Mouse (Mus musculus): ENCODE results near the gene Gm20388.
A peak's percentile ranks its signal among the peaks of the same experiment; 100 is the strongest.

Gene Gm20388

DNA sequence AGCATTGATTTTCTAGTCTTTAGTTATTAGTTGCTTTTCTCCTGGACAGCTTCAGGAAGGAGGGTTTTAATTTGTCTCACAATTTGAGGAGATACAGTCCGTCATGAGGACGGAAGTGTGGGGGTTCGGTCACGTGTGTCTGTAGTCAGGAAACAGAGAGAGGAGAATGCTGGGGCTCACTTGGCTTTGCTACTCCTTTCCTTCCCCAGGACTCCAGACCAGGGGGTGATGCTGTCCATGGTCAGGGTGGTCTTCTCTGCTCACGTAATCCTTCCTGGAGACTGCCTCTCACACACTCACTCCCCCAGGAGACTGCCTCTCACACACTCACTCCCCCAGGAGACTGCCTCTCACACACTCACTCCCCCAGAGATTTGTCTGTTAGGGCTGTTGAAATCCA is 4133.8 kb downstream of the Gm20388 start:
- no peak for DNase-seq

DNA sequence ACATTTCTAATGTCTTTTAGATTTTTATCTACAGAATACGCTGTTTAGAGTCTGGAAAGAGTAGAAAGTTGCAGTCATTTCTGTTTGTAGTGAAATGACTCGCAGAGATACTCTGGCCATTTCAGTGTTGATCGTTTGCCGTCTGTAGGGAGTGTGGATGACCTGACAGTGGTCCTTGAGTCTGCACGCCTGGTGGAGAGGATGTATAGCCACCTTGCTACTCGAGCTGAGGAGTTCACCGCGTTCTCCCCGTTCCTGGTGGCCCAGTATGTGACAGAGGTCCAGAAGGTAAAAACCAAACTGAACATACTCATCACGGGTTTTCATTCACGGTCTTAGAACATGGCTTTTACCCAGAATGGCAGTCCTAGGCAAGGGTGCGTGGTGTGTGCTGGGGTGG is 4134.3 kb downstream of the Gm20388 start:
- DNase-seq = no peak

DNA sequence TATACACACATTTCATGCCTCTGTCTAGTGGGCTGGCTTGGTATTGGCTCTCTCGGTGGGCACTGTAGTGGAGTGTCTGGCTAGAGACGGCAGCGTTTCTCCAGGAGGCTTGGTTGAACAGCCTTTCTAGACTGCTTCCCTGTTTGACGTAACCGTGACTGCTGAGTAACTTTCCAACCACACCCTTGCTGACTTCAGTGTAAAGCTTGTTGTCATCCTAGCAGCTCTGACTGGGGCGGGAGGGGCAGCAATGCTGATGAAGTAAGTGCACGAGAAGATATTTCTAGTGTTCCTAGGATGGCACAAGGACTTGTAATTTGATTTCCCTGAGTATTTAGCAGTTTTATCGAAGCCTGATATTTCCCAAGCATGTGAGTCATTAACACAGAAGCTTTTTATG is 4135.2 kb downstream of the Gm20388 start:
- no peak for DNase-seq

DNA sequence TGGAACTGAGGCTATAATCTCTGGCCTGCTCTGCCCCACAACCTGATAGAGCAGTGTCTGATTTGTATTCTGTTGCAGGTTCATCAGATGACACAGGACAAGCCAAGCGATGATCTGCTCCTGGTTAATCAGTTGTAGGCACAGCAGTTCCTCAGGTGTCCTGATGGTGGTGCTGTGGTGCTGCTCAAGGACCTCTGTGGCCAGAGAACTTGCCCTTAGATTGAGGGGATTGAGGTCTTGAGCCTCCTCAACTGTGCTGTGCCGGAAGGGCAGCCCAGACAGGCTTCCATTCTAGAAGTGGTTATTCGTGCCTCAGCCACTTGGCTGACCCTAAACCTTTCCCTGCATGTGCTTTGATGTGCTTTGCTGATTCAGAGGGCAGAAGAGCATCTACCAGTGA is 4141.5 kb downstream of the Gm20388 start:
- DNase-seq = peak; percentile 78

DNA sequence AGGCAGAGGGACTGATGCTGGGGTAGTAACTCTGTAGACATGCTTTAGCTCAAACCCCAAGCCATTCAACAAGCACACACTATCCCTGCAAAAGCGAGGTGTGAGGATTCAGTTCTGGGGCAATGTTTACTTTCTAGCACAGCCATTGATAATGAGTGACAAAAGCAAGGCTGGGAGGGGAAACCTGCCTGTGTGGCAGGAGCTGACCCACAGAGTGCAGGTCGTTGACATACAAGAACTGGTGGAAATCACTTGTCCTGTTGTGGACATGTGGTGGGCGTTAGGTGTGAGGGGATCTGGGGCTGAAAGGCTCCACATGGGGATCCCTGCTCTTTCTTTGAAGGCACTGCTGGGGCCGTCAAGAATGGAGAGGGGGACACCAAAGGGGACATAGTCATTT is 4141.9 kb downstream of the Gm20388 start:
- no peak for DNase-seq

DNA sequence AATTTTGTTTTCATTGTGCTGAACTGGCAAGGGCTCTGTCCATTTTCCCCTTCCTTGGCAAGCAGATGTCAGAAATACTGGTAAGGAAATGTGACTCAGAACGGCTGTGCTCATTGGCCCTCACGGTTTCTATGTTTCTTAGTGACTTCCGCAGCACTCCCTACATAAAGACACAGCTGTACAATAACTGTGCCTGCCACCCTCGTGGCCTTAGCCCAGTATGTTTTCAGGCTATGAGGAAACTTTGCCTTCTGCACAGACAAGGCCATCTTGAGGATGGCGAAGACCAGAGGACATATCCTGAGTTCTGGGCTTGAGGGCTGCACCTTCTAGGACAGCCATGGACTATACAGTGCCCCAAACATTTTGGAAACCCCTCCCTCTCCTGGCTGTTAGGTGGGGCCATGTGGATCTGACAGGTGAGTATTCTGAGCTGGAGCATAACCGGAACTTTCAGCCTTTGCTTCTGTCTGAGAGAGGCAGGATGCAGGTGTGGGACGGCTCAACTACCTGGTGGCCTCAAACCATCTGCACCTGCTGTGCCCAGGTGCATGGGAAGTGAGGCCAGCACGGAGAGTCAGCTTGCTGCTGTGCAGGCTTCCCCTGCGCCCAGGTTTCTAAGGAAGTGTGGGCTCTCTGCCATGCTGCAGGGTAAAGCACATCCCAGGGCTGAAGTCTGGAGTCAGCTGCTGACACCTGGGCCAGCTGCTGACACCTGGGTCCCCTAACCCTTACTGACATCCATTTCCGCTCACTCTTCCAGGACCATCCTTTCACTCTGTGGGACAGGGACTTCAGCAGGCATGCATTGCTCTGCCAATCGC is 4146.4 kb downstream of the Gm20388 start:
- DNase-seq = no peak

DNA sequence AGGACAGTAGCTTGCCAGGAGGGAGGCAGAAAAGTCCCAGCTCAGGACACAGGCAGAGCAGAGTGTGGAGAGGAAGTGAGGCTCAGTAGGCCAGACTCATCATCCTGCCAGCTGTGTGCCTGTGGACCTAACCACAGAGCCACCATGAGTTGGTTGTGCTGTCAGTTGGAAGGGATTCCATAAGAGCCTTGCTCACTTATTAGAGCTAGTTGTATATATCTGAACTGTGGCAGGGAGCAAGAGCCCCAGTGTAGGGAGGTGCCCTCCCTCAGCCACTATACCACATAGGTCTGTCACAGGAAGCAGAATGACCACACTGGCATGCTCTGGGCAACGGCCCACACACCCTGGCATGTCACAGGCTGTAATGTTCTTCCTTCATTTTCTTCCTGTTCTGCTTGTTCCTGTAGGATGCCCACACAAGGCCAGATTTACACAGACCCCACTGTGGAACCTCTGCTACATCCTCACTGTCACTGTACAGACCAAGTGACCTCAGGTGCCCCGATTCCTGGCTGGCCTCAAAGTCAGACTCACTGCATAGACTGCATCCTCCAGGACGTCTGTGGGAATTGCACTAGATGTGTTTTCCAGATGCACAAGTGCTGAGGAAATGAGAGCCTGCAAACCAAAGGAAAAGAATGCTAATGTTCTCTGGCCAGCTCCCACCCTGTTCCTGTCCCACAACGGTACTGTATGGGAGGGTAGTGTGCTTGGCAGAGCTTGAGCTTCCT is 4155.9 kb downstream of the Gm20388 start:
- DNase-seq = peak; percentile 33

DNA sequence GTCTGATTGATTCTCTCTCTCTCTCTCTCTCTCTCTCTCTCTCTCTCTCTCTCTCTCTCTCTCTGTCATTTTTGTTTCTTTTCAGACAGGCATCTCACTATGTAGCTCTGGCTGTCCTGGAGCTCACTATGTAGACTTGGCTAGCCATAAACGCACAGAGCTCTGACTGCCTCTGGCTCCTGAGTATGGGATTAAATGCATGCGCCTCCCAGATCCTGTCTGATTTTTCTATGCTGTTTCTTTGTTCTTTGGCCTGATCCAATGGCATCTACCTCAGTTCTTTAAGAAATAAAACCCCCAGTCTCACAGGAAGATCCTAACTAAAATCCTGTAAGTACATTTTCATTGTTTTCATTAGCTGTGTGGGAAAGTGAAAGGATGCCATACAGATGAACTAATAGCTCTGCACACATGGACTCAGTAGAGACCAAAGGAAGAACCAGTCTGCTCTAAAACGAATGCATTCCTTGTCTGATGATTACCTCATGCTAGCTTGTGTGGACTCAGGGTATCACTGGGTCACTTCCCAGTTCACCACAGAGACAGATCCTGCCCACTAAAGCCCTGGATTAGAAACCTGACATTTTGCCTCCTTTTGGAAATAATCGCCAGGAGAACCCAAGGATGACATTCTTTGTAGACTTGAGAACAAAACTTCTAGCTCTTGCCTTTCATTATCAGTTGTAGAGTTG is 4156.6 kb downstream of the Gm20388 start:
- DNase-seq = no peak

DNA sequence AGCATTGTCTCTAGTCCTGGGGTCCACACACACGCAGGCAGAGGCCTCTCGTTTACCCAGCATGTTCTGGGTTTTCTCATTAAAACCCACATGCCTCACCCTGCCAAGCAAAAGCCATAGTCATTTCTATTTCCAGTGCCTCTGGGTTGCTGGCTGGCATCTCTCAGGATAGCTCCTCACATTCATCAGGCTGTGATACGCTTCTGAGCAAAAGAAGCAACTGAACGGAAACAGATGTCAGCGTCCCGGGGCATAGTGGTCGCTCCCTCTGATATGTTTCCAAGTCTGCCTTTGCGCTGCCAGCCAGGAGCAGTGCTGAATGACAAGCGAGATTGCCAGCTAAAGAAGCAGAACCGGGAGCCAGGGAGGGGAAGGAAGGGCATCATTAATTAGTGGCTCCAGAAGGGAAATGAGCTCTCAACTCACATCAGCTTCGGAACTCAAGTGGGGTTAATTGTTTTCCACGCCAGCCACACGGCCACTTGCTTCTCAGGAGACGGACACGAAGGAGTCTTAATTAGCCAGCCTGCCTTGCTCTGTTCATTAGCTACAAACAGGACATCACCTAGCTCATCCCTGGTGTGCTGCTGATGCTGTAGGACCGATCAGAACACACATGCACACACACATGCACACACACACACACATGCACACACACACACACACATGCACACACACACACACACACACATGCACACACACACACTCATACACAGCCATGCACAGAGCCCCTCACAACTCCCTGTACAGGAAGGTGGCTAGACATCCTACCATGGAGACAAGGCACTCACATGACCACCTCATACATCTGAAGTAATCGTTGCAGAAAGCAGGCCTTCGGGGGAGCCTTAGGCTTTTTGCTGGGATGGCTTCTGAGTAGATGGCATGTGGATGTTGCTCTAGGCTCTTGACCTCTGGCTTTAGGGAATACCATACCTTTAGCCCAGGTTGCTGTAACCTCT is 4160.0 kb downstream of the Gm20388 start:
- peak; percentile 57 for DNase-seq

DNA sequence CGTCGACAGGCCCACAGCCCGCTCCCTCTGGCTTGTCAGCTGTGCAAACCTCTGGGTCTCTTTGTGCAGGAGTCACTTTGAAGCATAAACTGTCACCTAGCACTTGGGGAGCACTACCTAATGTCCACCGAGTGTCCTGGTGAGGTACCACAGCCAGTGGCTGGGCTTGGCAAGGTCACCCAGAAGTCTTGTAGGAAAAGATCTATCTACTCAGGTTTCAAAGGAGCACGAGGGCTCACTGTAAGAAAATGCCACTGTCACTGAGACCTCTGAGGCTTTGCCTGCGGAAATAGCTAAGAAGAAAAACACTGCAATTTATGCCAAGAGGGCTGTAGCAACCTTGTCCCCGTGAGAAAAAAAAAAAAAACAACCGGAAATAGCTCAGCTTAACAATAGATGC is 4165.3 kb downstream of the Gm20388 start:
- no peak for DNase-seq

DNA sequence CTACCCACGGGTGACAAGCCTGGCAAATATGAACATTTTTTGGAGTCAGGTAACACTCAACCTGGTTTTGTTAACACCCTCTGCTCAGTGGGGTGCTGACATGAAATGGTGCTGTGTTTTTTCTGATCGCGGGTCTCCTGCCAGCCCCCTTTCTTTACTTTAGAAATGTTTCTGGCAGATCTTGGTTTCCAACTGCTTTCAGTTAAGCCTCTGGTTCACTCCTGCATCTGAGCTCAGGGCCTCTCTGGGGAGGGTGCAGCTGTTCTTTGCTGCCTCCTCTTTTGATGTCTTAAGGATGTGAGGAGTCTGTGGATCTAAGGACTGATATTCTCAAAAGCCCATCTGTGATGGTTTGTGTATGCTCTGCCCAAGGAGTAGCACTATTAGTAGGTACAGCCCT is 4165.8 kb downstream of the Gm20388 start:
- DNase-seq = no peak

DNA sequence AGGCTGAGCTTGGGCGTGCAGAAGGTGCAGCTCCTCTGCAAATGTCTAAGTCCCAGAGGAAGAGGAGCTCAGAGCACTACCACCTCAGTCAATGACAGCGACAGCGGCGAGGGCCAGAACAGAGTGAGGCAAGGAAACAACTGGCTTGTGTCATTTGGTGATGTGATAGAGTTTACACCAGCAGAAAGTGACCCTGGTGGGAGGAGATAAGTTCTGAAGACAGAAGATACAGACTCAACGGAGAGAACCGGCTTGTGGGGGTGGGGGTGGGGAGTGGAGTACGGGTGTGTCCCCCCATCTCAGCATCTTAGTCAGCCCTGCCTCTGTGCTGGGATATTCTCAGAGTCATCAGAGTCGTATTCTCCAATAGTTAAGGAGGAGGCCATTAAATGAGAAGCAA is 4166.7 kb downstream of the Gm20388 start:
- DNase-seq = no peak

DNA sequence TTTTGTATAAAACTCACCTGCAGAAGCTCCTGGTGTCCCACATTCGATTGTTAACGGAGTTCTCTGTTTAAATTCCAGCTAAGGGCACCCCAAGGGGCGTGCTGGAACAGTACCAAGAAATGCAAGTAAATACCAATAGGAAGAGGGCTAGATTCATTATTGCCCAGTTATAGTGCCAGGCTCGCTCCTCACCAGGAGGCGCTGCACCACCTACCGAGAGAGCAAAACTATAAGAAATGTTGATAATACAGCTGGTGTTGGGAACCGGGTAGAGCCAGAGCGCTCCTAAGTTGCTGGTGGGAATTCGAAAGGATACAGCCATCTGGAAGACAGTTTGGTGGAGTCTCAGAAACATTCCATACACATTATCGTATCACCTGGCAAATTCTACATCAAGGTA is 4167.4 kb downstream of the Gm20388 start:
- DNase-seq = peak; percentile 37

DNA sequence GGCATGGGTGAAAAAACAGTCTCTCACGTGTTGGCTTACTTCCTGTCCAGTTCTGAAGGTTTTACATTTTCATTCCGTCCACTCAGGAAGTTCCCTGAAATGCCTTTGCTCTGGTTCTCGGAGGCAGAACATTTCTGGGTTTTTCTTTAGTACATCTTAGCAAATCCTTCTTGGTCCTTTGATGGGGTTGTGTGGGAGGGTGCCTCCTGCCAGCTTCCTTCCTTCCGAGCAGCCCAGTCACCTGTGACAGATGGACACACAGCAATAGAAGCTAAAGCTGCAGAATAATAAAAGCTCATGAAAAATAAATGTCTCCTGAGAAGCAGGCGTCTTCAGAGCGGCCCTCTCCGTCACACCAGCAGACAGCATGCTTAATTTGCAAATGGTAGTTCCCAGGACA is 4168.3 kb downstream of the Gm20388 start:
- no peak for DNase-seq

DNA sequence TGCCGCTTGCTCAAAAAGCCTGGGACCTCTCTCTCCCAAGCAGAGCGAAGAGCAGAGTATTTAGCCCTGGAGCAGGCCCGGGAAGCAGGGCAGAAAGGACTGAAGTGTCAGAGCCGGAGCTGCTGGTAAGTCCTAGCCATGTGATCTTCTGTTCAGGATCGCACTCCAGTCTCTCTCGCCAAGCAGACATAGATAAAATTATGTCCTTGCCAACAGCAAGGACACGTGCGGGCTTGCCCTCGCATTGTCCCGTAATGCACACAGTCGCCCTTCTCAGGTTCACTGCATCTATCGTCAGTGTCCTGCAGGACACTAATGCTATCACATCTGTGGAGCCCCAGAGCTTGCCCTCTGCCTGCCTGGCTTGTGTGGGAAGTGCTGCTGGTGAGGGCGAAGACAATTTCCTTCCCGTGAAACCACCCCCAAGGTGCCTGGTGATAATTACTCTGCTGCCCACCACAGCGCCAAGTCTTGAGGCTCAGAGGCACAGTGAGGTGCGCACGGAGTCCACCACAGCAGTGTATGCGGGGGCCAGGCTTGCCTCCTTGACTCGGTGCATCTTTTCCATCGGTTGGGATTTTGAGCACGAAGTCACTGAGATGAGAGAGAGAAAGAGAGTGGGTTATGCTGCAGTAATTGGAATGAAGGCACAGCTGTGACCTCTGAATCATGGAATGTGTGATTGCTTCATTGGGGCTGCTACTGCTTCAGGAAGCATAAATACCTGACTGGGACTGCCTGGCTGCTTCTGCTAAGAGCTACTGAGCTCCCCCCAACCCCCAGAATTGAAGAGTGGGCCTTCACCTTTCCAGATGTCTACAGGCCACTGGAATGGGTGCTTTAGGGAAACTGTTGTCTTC is 4170.1 kb downstream of the Gm20388 start:
- DNase-seq = no peak

DNA sequence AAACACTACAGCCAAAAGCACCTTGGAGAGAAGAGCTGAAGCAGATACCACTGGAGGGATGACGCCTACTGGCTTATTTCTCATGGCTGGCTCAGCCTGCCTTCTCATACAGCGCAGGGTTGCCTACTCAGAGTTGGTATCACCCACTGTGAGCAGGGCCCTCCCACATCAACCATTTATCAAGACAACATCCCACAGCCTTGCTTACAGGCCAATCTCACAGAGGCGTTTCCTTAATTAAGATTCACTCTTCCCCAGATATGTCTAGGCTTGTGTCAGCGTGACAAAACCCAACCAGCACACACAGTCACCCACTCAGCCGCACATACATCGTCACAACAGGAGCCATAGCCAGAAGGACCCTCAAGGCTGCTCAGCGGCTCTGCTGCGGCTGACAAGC is 4172.0 kb downstream of the Gm20388 start:
- DNase-seq = no peak

DNA sequence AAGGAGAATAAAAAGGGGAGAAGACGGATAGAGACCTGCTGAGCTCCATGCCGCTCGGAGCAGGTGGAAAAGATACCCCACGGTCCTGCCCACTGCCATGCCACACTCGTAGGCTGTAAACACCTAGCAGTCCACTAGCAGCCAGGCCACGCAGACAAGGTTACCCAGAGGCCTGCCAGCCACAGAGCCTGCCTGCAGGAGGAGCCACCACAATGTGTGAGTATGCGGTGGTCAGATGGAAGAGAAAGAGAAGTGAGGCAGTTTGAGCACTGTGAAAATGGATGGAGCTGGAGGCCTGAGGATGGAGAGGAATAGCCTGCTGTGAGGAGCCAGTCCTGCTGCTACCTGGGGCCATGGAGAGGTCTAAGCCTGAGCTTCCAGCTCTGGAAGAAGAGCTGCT is 4173.0 kb downstream of the Gm20388 start:
- DNase-seq = no peak

DNA sequence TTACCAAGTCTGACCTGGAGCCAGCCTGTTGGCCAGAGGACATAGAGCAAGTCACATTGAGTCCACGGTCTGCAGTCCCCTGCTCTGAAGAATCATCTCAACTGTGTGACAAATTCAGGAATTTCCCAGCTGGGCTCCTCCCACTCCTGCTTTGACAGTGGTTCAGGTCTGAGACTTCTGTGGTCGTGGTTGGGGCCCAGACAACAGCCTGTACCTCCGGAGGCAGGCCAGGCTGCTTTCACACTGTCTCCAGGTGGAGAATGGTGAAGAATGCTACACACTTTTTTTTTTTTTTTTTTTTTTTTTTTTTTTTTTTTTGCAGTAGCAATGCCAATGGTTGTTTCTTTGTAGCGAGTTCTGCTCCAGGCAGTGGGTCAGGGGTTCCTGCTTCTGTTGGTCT is 4175.0 kb downstream of the Gm20388 start:
- no peak for DNase-seq

DNA sequence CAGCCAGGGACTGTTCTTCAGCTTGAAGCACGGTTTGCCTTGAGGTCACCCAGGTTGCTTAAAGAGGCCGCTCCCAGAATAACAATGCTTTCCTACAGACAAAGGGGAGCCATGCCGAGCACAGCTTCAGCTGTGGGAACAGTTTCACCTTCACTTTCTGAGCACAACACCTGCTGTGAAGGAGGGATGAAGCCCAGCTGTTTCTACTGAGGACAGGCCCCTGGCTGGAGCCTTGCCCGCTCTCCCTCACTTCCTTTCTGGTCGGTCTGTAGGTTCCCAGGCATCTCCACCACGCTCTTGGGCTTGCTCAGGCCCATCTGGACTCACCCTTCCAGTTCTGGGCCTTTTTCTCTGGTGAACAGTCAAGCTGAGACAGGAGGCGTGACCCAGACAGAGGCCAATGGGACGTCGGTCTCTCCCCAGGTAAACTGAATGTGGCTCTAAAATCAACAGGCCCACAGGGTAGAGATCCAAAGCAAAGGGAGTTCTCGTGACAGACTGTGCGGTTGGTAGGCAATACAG is 4177.5 kb downstream of the Gm20388 start:
- no peak for DNase-seq

DNA sequence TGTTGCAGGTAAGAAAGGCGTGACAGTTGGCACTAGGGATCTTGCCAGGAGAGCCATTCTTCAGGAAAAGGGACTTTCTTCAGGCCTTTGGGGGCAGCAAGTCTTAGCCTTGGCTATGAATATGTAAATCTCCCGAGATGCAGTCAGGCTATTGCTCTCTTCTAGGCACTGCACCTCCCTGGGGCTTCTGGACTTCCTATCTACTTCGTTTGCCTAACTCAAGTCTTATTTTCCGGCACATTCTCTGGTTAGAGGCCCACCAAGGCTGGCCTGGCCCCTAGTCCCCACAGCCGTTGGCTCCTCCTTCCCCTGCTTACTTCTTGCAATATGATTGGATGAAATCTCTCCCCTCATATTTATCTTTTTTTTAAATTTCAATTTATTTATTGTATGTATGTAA is 4178.4 kb downstream of the Gm20388 start:
- DNase-seq = no peak

DNA sequence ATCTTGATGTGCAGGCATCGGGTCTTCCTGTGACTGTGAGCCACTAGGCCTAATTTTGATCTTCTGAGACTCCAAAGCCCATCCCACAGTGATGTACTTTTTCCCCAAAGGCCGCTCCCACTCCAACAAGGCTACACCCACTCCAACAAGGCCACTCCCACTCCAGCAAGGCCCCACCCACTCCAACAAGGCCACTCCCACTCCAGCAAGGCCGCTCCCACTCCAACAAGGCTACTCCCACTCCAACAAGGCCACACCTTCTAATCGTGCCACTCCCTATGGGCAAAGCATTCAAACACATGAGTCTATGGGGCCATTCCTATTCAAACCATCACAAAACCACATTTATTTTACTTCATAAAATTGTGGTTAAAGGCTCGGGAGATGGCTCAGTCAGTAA is 4179.8 kb downstream of the Gm20388 start:
- no peak for DNase-seq
